11 mouse cellular contexts compared by ENCODE assay signal in genomic region chr1:64036881-64037452, GRCm38 (mm10).
DNase-seq lines count a peak whose midpoint lies in the region; ATAC-seq and TF ChIP-seq lines count a peak whose summit lies in the region.
"Had no signal": no experiment of that assay in that cellular context is flagged by ENCODE, and none has a peak within 500 bp of the region (broad histone marks: within the 10 kb centered on the region; RNA-seq: fewer than 3 reads in every experiment).

No protein-coding gene starts in this region.

- peaks cover 6% of the 10 kb centered on the region; the same call in 1 of the 2 replicates for H3K4me1 ChIP-seq in kidney, postnatal 0 days (replicated peaks; ENCODE audit: insufficient read depth, low read length)
- H3K4me1 ChIP-seq in forebrain, embryonic 16.5 days (replicated peaks; ENCODE audit: control insufficient read depth, insufficient read depth, low read length) = peaks cover 9% of the 10 kb centered on the region

- peak; percentile 91 for DNase-seq in heart, adult 11 months
- no peak for DNase-seq in heart, postnatal 14 days
- peak; percentile 39 for DNase-seq in kidney, postnatal 0 days (ENCODE audit: low spot score)
- DNase-seq in kidney, postnatal 25 days = no peak
- peak; percentile 29 for DNase-seq in large intestine, adult 2 months (ENCODE audit: low read depth, low spot score)
- peak; percentile 80 for DNase-seq in lung, postnatal 25 days (ENCODE audit: low spot score)
- DNase-seq in left cerebral cortex, adult 11 months (ENCODE audit: low spot score) = no peak
- DNase-seq: cerebellum, adult 18-20 months; spleen, adult 18-20 months; thymus, postnatal 14 days had no signal

- H3K4me2 ChIP-seq in kidney, postnatal 0 days (ENCODE audit: low read length) = no peak overlapping the region
- no peak overlapping the region for H3K4me2 ChIP-seq in forebrain, embryonic 16.5 days (ENCODE audit: low read length)

- no peaks in the 10 kb centered on the region for H3K9me3 ChIP-seq in kidney, postnatal 0 days (replicated peaks; ENCODE audit: low read length)
- H3K9me3 ChIP-seq in forebrain, embryonic 16.5 days (ENCODE audit: control insufficient read depth, low read length) = no peaks in the 10 kb centered on the region

- H3K36me3 ChIP-seq in kidney, postnatal 0 days (ENCODE audit: insufficient read depth, low read length) = peaks cover 5% of the 10 kb centered on the region
- peaks cover 18% of the 10 kb centered on the region for H3K36me3 ChIP-seq in forebrain, embryonic 16.5 days (ENCODE audit: control insufficient read depth, insufficient read depth)

- H3K4me3 ChIP-seq in kidney, postnatal 0 days (replicated peaks; ENCODE audit: low read depth, low read length) = no peak overlapping the region
- no peak overlapping the region for H3K4me3 ChIP-seq in forebrain, embryonic 16.5 days (replicated peaks; ENCODE audit: low read length)

- no peak for TF ChIP-seq CTCF in kidney, postnatal 0 days (IDR thresholded peaks at IDR 0.05; ENCODE audit: low read depth)

- 0 out of 2 replicates have a peak overlapping the region, but pooled peaks have one; percentile 26 for H3K27ac ChIP-seq in kidney, postnatal 0 days
- H3K27ac ChIP-seq in forebrain, embryonic 16.5 days (ENCODE audit: low read length) = no peak overlapping the region

- H3K27me3 ChIP-seq in kidney, postnatal 0 days (ENCODE audit: insufficient read depth, low read length) = no peaks in the 10 kb centered on the region
- no peaks in the 10 kb centered on the region for H3K27me3 ChIP-seq in forebrain, embryonic 16.5 days (replicated peaks; ENCODE audit: control insufficient read depth, insufficient read depth, low read length)

- intact Hi-C loops in heart, postnatal 14 days (cut with DNase I) = loop anchor here (10.0 kb wide), 1 partner anchor 498 kb away; the partner anchor contains the start of gene Creb1

- H3K9ac ChIP-seq in kidney, postnatal 0 days (ENCODE audit: low read depth, low read length) = no peak overlapping the region
- H3K9ac ChIP-seq in forebrain, embryonic 16.5 days (replicated peaks; ENCODE audit: low read depth, low read length) = no peak overlapping the region

- ATAC-seq in kidney, postnatal 0 days (replicated peaks; ENCODE audit: low FRiP score, low read depth) = peak; percentile 74; the same call in 1 of the 2 replicates
- no peak for ATAC-seq in forebrain, embryonic 16.5 days

- 72% methylated on average over 7 of the region's 7 CpGs for WGBS in kidney, postnatal 0 days
- 56% methylated on average over 7 of the region's 7 CpGs for WGBS in large intestine, adult 2 months
- WGBS in forebrain, embryonic 16.5 days = 91% methylated on average over 7 of the region's 7 CpGs

Comparison
In these comparisons a context has a peak if more than half of its experiments do, and no peak if none do; other contexts are left out.
1. DNase-seq: peak in heart, adult 11 months (single experiment), kidney, postnatal 0 days (single experiment), large intestine, adult 2 months (single experiment) and lung, postnatal 25 days (single experiment); none in heart, postnatal 14 days (0 of 2), kidney, postnatal 25 days (0 of 2) and left cerebral cortex, adult 11 months (single experiment).